Mouse (Mus musculus): ENCODE measurements around the gene Il20rb. TPM values are rescaled to one million over a fixed set of nuclear protein-coding genes. Genes with fewer than 3 reads are reported as not detected.

The Il20rb gene
- polyA plus RNA-seq, 1 experiment from 2014 or later: 0.68 TPM

GRCm38 (mm10) chr9:100470228-100470627, 16.4 kb downstream of the Il20rb start:
- ATAC-seq (ENCODE audit: extremely low read depth, insufficient number of reproducible peaks, low FRiP score, low TSS enrichment): no peak
- Histone ChIP-seq H3K36me3 (peaks cover 7% of the 10 kb centered on the region), H3K9ac (no peak overlapping the region), H3K27ac (replicated peaks) (no peak overlapping the region), H3K27me3 (replicated peaks) (no peaks in the 10 kb centered on the region), H3K9me3 (no peaks in the 10 kb centered on the region), H3K4me3 (no peak overlapping the region), H3K4me2 (no peak overlapping the region), H3K4me1 (peaks cover 8% of the 10 kb centered on the region)
- 70% methylated on average over 1 of the region's 1 CpGs for WGBS

DNA sequence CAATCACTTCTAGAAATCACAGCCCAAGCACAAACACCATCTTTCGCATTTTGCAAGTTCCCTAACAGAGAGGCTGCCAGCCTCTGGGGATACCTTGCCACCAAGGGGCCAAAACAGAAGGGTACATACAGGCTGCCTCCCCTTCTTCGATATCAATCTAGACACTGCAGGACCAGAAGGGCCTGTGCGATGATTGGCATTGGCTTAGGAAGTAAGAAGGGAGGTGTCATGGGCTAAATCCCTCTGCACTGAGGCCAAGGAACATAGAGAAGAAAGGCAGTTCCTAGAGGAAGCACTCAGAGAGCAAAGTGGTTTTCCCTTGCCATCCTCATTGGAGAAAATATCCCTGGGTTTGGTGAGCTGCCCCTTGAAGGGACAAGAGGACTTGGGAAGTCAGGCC, 16.9 kb downstream of the Il20rb start:
- no peak overlapping the region for H3K4me2 ChIP-seq
- WGBS: 86% methylated on average over 3 of the region's 3 CpGs
- ATAC-seq (ENCODE audit: extremely low read depth, insufficient number of reproducible peaks, low FRiP score, low TSS enrichment): no peak
- no peaks in the 10 kb centered on the region for H3K9me3 ChIP-seq
- H3K27ac ChIP-seq (replicated peaks): no peak overlapping the region
- no peaks in the 10 kb centered on the region for H3K27me3 ChIP-seq (replicated peaks)
- peaks cover 8% of the 10 kb centered on the region for H3K4me1 ChIP-seq
- no peak overlapping the region for H3K9ac ChIP-seq
- peaks cover 7% of the 10 kb centered on the region for H3K36me3 ChIP-seq
- no peak overlapping the region for H3K4me3 ChIP-seq

DNA sequence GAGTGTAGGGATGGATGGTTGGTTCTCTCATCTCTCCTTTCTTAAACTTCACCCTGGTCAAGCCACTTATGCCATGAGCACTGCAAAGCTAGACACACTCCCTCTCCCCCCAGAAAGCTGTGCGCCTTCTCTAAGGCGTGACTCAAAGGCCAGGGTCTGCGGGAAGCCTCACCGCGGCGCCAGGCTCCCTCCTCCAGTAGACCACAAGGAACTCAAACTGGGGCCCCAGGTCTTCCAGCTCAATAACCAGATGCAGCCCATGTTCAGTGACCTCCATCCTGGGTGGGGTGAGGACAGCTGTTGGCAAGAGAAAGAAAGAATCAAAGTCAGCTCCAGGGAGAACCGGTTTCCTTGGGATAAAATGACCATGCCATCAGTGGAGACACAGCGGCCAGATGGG, 18.4 kb downstream of the Il20rb start:
- no peaks in the 10 kb centered on the region for H3K27me3 ChIP-seq (replicated peaks)
- no peaks in the 10 kb centered on the region for H3K9me3 ChIP-seq
- WGBS: 91% methylated on average over 8 of the region's 8 CpGs
- no peak overlapping the region for H3K4me3 ChIP-seq
- peaks cover 8% of the 10 kb centered on the region for H3K4me1 ChIP-seq
- no peak for ATAC-seq (ENCODE audit: extremely low read depth, insufficient number of reproducible peaks, low FRiP score, low TSS enrichment)
- no peak overlapping the region for H3K27ac ChIP-seq (replicated peaks)
- H3K36me3 ChIP-seq: peaks cover 10% of the 10 kb centered on the region
- no peak overlapping the region for H3K9ac ChIP-seq
- no peak overlapping the region for H3K4me2 ChIP-seq

- Histone ChIP-seq H3K27me3 (replicated peaks) (no peaks in the 10 kb centered on the region), H3K36me3 (peaks cover 10% of the 10 kb centered on the region; the same call in 1 of the 2 replicates), H3K9me3 (no peaks in the 10 kb centered on the region), H3K9ac (no peak overlapping the region), H3K4me1 (peaks cover 8% of the 10 kb centered on the region), H3K4me3 (no peak overlapping the region), H3K27ac (replicated peaks) (no peak overlapping the region), H3K4me2 (no peak overlapping the region)
- 65% methylated on average over 7 of the region's 7 CpGs for WGBS
- no peak for ATAC-seq (ENCODE audit: extremely low read depth, insufficient number of reproducible peaks, low FRiP score, low TSS enrichment)
These were observed 18.9 kb downstream of the Il20rb start for GRCm38 (mm10) chr9:100467653-100468052.

DNA sequence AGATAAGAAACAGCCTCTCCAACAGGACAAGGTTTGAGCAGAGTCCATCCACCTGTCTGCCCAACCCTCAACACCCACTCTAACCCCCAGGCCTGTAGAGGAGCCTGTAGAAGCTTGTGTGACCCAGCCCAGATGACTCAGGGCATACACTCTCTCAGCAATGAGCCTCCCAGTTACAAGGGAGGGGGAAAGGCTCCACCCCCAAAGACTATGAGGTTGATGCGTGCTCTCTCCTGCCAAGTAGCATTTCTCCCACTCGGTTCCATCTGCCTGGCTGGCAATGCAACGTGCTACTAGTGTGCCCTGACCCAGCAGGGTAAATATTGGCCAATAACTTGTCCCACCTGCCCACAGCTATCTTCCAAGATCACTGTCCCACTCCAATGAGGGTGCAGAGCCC, 19.8 kb downstream of the Il20rb start:
- Histone ChIP-seq H3K4me1 (peaks cover 8% of the 10 kb centered on the region), H3K4me3 (no peak overlapping the region), H3K4me2 (no peak overlapping the region), H3K27me3 (replicated peaks) (no peaks in the 10 kb centered on the region), H3K27ac (replicated peaks) (no peak overlapping the region), H3K36me3 (peaks cover 10% of the 10 kb centered on the region; the same call in 1 of the 2 replicates), H3K9ac (no peak overlapping the region), H3K9me3 (no peaks in the 10 kb centered on the region)
- ATAC-seq (ENCODE audit: extremely low read depth, insufficient number of reproducible peaks, low FRiP score, low TSS enrichment): no peak
- WGBS: 76% methylated on average over 3 of the region's 3 CpGs

- 89% methylated on average over 9 of the region's 9 CpGs for WGBS
- Histone ChIP-seq H3K36me3 (peaks cover 13% of the 10 kb centered on the region; the same call in 1 of the 2 replicates), H3K4me3 (no peak overlapping the region), H3K4me1 (peaks cover 7% of the 10 kb centered on the region), H3K4me2 (no peak overlapping the region), H3K9me3 (no peaks in the 10 kb centered on the region), H3K27ac (replicated peaks) (no peak overlapping the region), H3K27me3 (replicated peaks) (no peaks in the 10 kb centered on the region), H3K9ac (no peak overlapping the region)
- ATAC-seq (ENCODE audit: extremely low read depth, insufficient number of reproducible peaks, low FRiP score, low TSS enrichment): no peak
These were observed 20.6 kb downstream of the Il20rb start for GRCm38 (mm10) chr9:100465988-100466387.

GRCm38 (mm10) chr9:100465380-100465779, 21.2 kb downstream of the Il20rb start:
- Histone ChIP-seq H3K4me3 (no peak overlapping the region), H3K27ac (replicated peaks) (no peak overlapping the region), H3K27me3 (replicated peaks) (no peaks in the 10 kb centered on the region), H3K36me3 (peaks cover 13% of the 10 kb centered on the region; the same call in 1 of the 2 replicates), H3K9ac (no peak overlapping the region), H3K4me2 (no peak overlapping the region), H3K9me3 (no peaks in the 10 kb centered on the region), H3K4me1 (peaks cover 4% of the 10 kb centered on the region; the same call in 1 of the 2 replicates)
- ATAC-seq (ENCODE audit: extremely low read depth, insufficient number of reproducible peaks, low FRiP score, low TSS enrichment): no peak
- 89% methylated on average over 5 of the region's 5 CpGs for WGBS

DNA sequence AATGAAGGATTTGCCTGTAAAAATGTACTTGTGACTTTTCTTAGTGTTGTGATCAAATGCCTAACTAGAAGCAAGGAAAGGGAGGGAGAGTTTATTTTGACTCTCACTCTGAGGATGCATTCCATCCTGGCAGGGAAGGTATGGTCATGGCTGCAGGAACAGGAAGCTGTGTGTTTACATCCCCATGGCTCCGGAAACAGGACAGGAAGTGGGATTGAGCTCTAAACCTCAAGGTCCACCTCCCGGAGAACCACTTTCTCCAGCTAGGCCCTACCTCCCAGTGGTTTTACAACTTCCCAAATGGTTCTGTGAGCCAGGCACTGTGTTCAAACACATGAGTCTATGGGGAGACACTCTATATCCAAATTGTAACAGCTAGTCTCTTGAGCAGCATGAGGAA, 22.8 kb downstream of the Il20rb start:
- Histone ChIP-seq H3K4me2 (no peak overlapping the region), H3K4me1 (peaks cover 4% of the 10 kb centered on the region; the same call in 1 of the 2 replicates), H3K9me3 (no peaks in the 10 kb centered on the region), H3K27ac (replicated peaks) (no peak overlapping the region), H3K27me3 (replicated peaks) (no peaks in the 10 kb centered on the region), H3K9ac (no peak overlapping the region), H3K4me3 (no peak overlapping the region), H3K36me3 (peaks cover 15% of the 10 kb centered on the region; the same call in 1 of the 2 replicates)
- WGBS: 69% methylated on average over 2 of the region's 2 CpGs
- no peak for ATAC-seq (ENCODE audit: extremely low read depth, insufficient number of reproducible peaks, low FRiP score, low TSS enrichment)

- no peak overlapping the region for H3K4me2 ChIP-seq
- no peak overlapping the region for H3K9ac ChIP-seq
- H3K9me3 ChIP-seq: no peaks in the 10 kb centered on the region
- no peak overlapping the region for H3K4me3 ChIP-seq
- 79% methylated on average over 4 of the region's 4 CpGs for WGBS
- H3K27ac ChIP-seq (replicated peaks): no peak overlapping the region
- H3K27me3 ChIP-seq (replicated peaks): no peaks in the 10 kb centered on the region
- peaks cover 17% of the 10 kb centered on the region; the same call in 1 of the 2 replicates for H3K36me3 ChIP-seq
- peaks cover 8% of the 10 kb centered on the region for H3K4me1 ChIP-seq
- no peak for ATAC-seq (ENCODE audit: extremely low read depth, insufficient number of reproducible peaks, low FRiP score, low TSS enrichment)
These were observed 24.5 kb downstream of the Il20rb start for GRCm38 (mm10) chr9:100462098-100462497.

- no peak overlapping the region for H3K27ac ChIP-seq (replicated peaks)
- ATAC-seq (ENCODE audit: extremely low read depth, insufficient number of reproducible peaks, low FRiP score, low TSS enrichment): no peak
These were observed 24.9 kb downstream of the Il20rb start for GRCm38 (mm10) chr9:100461671-100462070.

DNA sequence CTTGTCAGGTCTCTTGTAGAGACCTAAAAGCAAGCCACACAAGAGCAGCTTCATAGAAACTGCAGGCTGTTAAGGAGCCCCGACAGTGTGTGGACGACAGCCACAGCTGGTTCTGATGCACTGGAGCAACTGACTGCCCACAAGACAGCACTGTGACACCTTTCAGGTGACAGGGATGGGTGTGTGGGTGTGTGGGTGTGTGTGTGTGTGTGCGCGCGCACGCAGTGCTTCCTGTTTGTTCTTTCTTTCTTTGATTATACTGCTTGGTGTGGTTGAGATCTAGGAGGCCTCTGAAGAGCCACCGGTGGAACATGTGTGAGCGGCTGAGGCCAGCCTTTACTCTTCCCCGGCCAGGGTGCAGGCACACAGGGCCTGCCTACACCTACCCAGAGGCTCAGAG, 26.4 kb downstream of the Il20rb start:
- no peak for ATAC-seq (ENCODE audit: extremely low read depth, insufficient number of reproducible peaks, low FRiP score, low TSS enrichment)
- H3K27ac ChIP-seq (replicated peaks): no peak overlapping the region

More at GRCm38 (mm10) chr9:100461671-100462070, 24.9 kb downstream of the Il20rb start:
- H3K27me3 ChIP-seq (replicated peaks): no peaks in the 10 kb centered on the region
- H3K9ac ChIP-seq: no peak overlapping the region
- H3K9me3 ChIP-seq: no peaks in the 10 kb centered on the region
- peaks cover 13% of the 10 kb centered on the region; the same call in 1 of the 2 replicates for H3K36me3 ChIP-seq
- WGBS: 81% methylated on average over 9 of the region's 9 CpGs
- H3K4me1 ChIP-seq: peaks cover 8% of the 10 kb centered on the region
- H3K4me2 ChIP-seq: no peak overlapping the region
- no peak overlapping the region for H3K4me3 ChIP-seq

GRCm38 (mm10) chr9:100457971-100458681, 28.5 kb downstream of the Il20rb start:
- no peak for ATAC-seq (ENCODE audit: extremely low read depth, insufficient number of reproducible peaks, low FRiP score, low TSS enrichment)
- 60% methylated on average over 17 of the region's 17 CpGs for WGBS
- Histone ChIP-seq H3K4me3 (no peak overlapping the region), H3K27me3 (replicated peaks) (no peaks in the 10 kb centered on the region), H3K9ac (no peak overlapping the region), H3K27ac (replicated peaks) (no peak overlapping the region), H3K4me2 (no peak overlapping the region), H3K36me3 (peaks cover 7% of the 10 kb centered on the region; the same call in 1 of the 2 replicates), H3K4me1 (peaks cover 20% of the 10 kb centered on the region), H3K9me3 (no peaks in the 10 kb centered on the region)

More for the DNA sequence above, 26.4 kb downstream of the Il20rb start:
- H3K4me2 ChIP-seq: no peak overlapping the region
- no peaks in the 10 kb centered on the region for H3K9me3 ChIP-seq
- H3K36me3 ChIP-seq: peaks cover 10% of the 10 kb centered on the region; the same call in 1 of the 2 replicates
- no peak overlapping the region for H3K4me3 ChIP-seq
- no peaks in the 10 kb centered on the region for H3K27me3 ChIP-seq (replicated peaks)
- H3K9ac ChIP-seq: no peak overlapping the region
- 93% methylated on average over 9 of the region's 9 CpGs for WGBS
- H3K4me1 ChIP-seq: peaks cover 8% of the 10 kb centered on the region

Measured in heart, embryonic 13.5 days (tissue).